Comparison of ENCODE assay signal across 7 mouse cellular contexts in the genomic region with DNA sequence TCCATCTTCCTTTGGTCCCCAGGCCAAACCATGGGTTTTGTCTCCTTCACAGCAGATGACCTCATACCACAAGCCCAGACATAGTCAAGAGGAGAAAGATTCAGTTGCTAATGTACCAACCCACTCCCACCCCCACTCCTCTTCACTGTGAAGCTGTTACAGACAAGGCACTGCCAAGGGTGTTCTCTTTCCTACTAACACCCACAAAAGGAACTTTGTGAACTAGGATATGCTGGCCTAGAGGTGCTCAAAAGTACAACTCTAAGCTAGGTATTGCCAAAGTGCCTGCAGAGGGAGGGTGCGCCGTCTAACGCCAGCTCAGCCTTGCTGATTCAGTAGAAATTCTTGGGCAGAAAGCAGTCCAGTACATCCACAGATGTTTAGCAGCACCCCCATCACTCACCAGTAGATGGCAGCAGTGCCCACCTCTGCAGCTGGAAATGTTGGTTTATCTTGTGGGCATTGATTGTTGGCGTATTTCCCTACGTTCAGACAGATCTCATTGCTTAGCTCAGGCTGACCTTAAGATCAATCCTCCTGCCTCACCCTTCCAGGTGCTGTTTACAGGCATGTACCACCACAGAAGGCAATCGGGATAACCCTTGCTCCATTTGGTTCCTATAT. TPM values are rescaled to one million over a fixed set of nuclear protein-coding genes. Genes with fewer than 3 reads are reported as not detected.
DNase-seq lines count a peak whose midpoint lies in the region; ATAC-seq lines count a peak whose summit lies in the region.

No protein-coding gene starts in this region.

- intact Hi-C loops in left cerebral cortex, postnatal 10 days (cut with DNase I) = loop anchor here (5.0 kb wide), 1 partner anchor 255 kb away; no protein-coding TSS in a partner anchor

- H3K4me1 ChIP-seq in intestine, embryonic 14.5 days (replicated peaks; ENCODE audit: control insufficient read depth, insufficient read depth, low read length) = no peaks in the 10 kb centered on the region
- H3K4me1 ChIP-seq in midbrain, embryonic 10.5 days = no peaks in the 10 kb centered on the region

- H3K9me3 ChIP-seq in intestine, embryonic 14.5 days (ENCODE audit: control insufficient read depth, low read length) = no peaks in the 10 kb centered on the region
- no peaks in the 10 kb centered on the region for H3K9me3 ChIP-seq in midbrain, embryonic 10.5 days (replicated peaks)

- no peak overlapping the region for H3K4me2 ChIP-seq in intestine, embryonic 14.5 days (ENCODE audit: low read length)

- H3K9ac ChIP-seq in intestine, embryonic 14.5 days (ENCODE audit: low read length) = no peak overlapping the region

- 0 out of 2 replicates have a peak, but pooled peaks have one; percentile 21 for ATAC-seq in intestine, embryonic 14.5 days (replicated peaks; ENCODE audit: low FRiP score, low TSS enrichment, low read depth)

- H3K4me3 ChIP-seq in intestine, embryonic 14.5 days (ENCODE audit: low read depth, low read length) = no peak overlapping the region
- H3K4me3 ChIP-seq in midbrain, embryonic 10.5 days = no peak overlapping the region

- 0 out of 2 replicates have a peak, but pooled peaks cover 2% of the 10 kb centered on the region for H3K36me3 ChIP-seq in intestine, embryonic 14.5 days (ENCODE audit: control insufficient read depth, insufficient read depth, low read length)
- H3K36me3 ChIP-seq in midbrain, embryonic 10.5 days = no peaks in the 10 kb centered on the region

- H3K27ac ChIP-seq in intestine, embryonic 14.5 days (ENCODE audit: low read depth) = no peak overlapping the region
- H3K27ac ChIP-seq in midbrain, embryonic 10.5 days (replicated peaks) = no peak overlapping the region

- peak; percentile 47 for DNase-seq in T-cell, adult 2 months (ENCODE audit: low spot score)
- peak; percentile 26 for DNase-seq in cerebellum, adult 9-11 months
- DNase-seq in frontal cortex, postnatal 14 days (ENCODE audit: low spot score in 2 of 2) = peak; percentile 44 to 78
- peak; percentile 95 for DNase-seq in intestine, embryonic 14.5 days (ENCODE audit: low spot score)
- DNase-seq in left cerebral cortex, postnatal 10 days (ENCODE audit: extremely low spot score in 1 of 2, low spot score in 2 of 2) = peak; percentile 67 to 75
- DNase-seq in midbrain, embryonic 10.5 days (ENCODE audit: low spot score) = peak; percentile 71
- DNase-seq in skeletal muscle tissue, adult 2 months (ENCODE audit: low read depth, low spot score) = peak; percentile 58

- no peaks in the 10 kb centered on the region for H3K27me3 ChIP-seq in intestine, embryonic 14.5 days (replicated peaks; ENCODE audit: control insufficient read depth, insufficient read depth, low read length)
- no peaks in the 10 kb centered on the region for H3K27me3 ChIP-seq in midbrain, embryonic 10.5 days (ENCODE audit: low read depth, poor library complexity, severe bottlenecking)

- 20% methylated on average over 6 of the region's 6 CpGs for WGBS in intestine, embryonic 14.5 days
- WGBS in midbrain, embryonic 10.5 days = 39% methylated on average over 6 of the region's 6 CpGs

RNA-seq across cellular contexts. Expression of gene Myh11, which starts 54.0 kb away (rescaled TPM):
- polyA plus RNA-seq in intestine, embryonic 14.5 days (2014; fragmentation: Nextera tagmentation; extraction: Ambion mirVana) = 215 and 231 TPM in 2 replicates
- 1 to 10 TPM; 3.0 to 4.2 TPM for total RNA-seq in left cerebral cortex, postnatal 10 days (2021)
- polyA plus RNA-seq in midbrain, embryonic 10.5 days (2016; fragmentation: Nextera tagmentation; extraction: Ambion mirVana) = 0.02 and 0.21 TPM in 2 replicates

Comparison
In these comparisons a context has a peak if more than half of its experiments do, and no peak if none do; other contexts are left out.
1. DNase-seq: peak in every context shown above with its lines; median percentile 95 in intestine, embryonic 14.5 days; 71 in left cerebral cortex, postnatal 10 days; 71 in midbrain, embryonic 10.5 days; 61 in frontal cortex, postnatal 14 days; 58 in skeletal muscle tissue, adult 2 months; 47 in T-cell, adult 2 months; 26 in cerebellum, adult 9-11 months.
2. RNA of gene Myh11, which starts 54.0 kb away (polyA plus RNA-seq): 215 to 231 TPM in intestine, embryonic 14.5 days; 0.02 to 0.21 TPM in midbrain, embryonic 10.5 days; every median in the first group is over 100 times any median in the second.